Mouse (Mus musculus): ENCODE data around the gene Slc5a2.

GRCm38 (mm10) chr7:128298481-128299342 lies 33.3 kb downstream of the Slc5a2 start:
- TF ChIP-seq CTCF (conservative IDR thresholded peaks at IDR 0.05; ENCODE audit: low read length), result no peak
- TF ChIP-seq NANOG (IDR thresholded peaks at IDR 0.05; ENCODE audit: borderline replicate concordance, low read length), result no peak
